In the genomic region with DNA sequence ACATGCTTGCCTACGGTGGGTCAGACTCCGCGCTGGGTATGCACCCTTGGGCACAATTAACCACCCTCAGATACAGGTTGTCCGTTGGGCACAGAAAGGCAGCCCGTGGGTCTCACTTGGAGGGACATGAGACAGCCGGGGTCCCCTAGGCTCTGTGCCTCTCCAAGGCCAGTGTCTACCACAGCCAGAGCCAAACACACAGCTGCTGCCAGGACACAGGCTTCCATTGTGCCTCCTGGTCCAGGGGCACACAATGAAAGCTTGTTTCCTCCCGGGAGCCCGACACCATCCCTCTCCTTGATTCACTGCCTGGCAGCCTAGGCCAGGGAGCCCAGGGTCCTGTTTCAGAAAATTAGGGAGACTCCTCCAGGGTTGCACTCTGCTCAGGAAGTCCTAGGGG, we compare ENCODE assay signal across 9 mouse cellular contexts.
DNase-seq lines count a peak whose midpoint lies in the region; ATAC-seq and TF ChIP-seq lines count a peak whose summit lies in the region.
"Had no signal": no experiment of that assay in that cellular context is flagged by ENCODE, and none has a peak within 500 bp of the region (broad histone marks: within the 10 kb centered on the region; RNA-seq: fewer than 3 reads in every experiment).

No protein-coding gene starts in this region.

- H3K4me1 ChIP-seq in kidney, postnatal 0 days (replicated peaks; ENCODE audit: insufficient read depth, low read length) = no peaks in the 10 kb centered on the region

- no peaks in the 10 kb centered on the region for H3K36me3 ChIP-seq in kidney, postnatal 0 days (ENCODE audit: insufficient read depth, low read length)

- WGBS in kidney, postnatal 0 days = 82% methylated on average over 8 of the region's 8 CpGs

- TF ChIP-seq CTCF in kidney, postnatal 0 days (IDR thresholded peaks at IDR 0.05; ENCODE audit: low read depth) = no peak
- no peak for TF ChIP-seq CTCF in left cerebral cortex, adult 2 months (IDR thresholded peaks at IDR 0.05)

- no peak overlapping the region for H3K4me2 ChIP-seq in kidney, postnatal 0 days (ENCODE audit: low read length)

- no peaks in the 10 kb centered on the region for H3K9me3 ChIP-seq in kidney, postnatal 0 days (replicated peaks; ENCODE audit: low read length)

- peak overlapping the region; percentile 8; the same call in 1 of the 2 replicates for H3K27ac ChIP-seq in kidney, postnatal 0 days
- peak overlapping the region; percentile 66 for H3K27ac ChIP-seq in left cerebral cortex, adult 2 months

- ATAC-seq in kidney, postnatal 0 days (replicated peaks; ENCODE audit: low FRiP score, low read depth) = 0 out of 2 replicates have a peak, but pooled peaks have one; percentile 19
- ATAC-seq: Patski had no signal

- no peaks in the 10 kb centered on the region for H3K27me3 ChIP-seq in kidney, postnatal 0 days (ENCODE audit: insufficient read depth, low read length)
- H3K27me3 ChIP-seq: Patski had no signal

- intact Hi-C loops in left cerebral cortex, adult 2 months (cut with DNase I) = no loop called here

- no peak overlapping the region for H3K4me3 ChIP-seq in kidney, postnatal 0 days (replicated peaks; ENCODE audit: low read depth, low read length)
- no peak overlapping the region for H3K4me3 ChIP-seq in left cerebral cortex, adult 2 months

- DNase-seq in kidney, postnatal 0 days (ENCODE audit: low spot score) = no peak
- no peak for DNase-seq in kidney, postnatal 25 days
- peak; percentile 44 to 54 for DNase-seq in frontal cortex, adult 2 months (ENCODE audit: extremely low spot score in 1 of 2, low spot score in 1 of 2)
- peak in 1 of 2 experiments; percentile 44 for DNase-seq in left cerebral cortex, adult 2 months (ENCODE audit: extremely low spot score in 1 of 2, low spot score in 2 of 2)
- DNase-seq in right cerebral cortex, adult 18-20 months = peak; percentile 66
- DNase-seq in c-Kit-positive CD71-positive TER-119-positive erythroid progenitor cells, embryonic 14.5 days (ENCODE audit: low spot score) = no peak
- DNase-seq in spleen, postnatal 14 days (ENCODE audit: low spot score in 2 of 2) = no peak
- no peak for DNase-seq in urinary bladder, postnatal 4 days (ENCODE audit: low spot score in 2 of 2)

- no peak overlapping the region for H3K9ac ChIP-seq in kidney, postnatal 0 days (ENCODE audit: low read depth, low read length)

Comparison
In these comparisons a context has a peak if more than half of its experiments do, and no peak if none do; other contexts are left out.
1. DNase-seq: peak in frontal cortex, adult 2 months (2 of 2) and right cerebral cortex, adult 18-20 months (single experiment); none in kidney, postnatal 0 days (single experiment), kidney, postnatal 25 days (0 of 2), c-Kit-positive CD71-positive TER-119-positive erythroid progenitor cells, embryonic 14.5 days (single experiment), spleen, postnatal 14 days (0 of 2) and urinary bladder, postnatal 4 days (0 of 2).